Mouse (Mus musculus) midbrain, embryonic 12.5 days (tissue): Measurements from ENCODE around the gene Srp68. TPM values are rescaled to one million over a fixed set of nuclear protein-coding genes. Genes with fewer than 3 reads are reported as not detected.

ENCODE experiments used
- ATAC-seq: fragments of 200-750 bp; cut with Nextera tagmentation; 2 replicates; pipeline ENCODE4 v1.8.0; 2017; ENCODE audit warnings: low read depth, moderate TSS enrichment, moderate library complexity; ENCODE audit not compliant: low FRiP score
- H3K27ac ChIP-seq: fragments of 300-500 bp; sonication (generic); replicated peaks from 2 replicates; pipeline ENCODE4 v1.5.1; 2016; ENCODE audit warnings: mild to moderate bottlenecking
- H3K27me3 ChIP-seq: fragments of 300-500 bp; sonication (generic); 2 replicates; pipeline ENCODE4 v1.6.1; 2016; ENCODE audit warnings: mild to moderate bottlenecking
- H3K36me3 ChIP-seq: fragments of 300-500 bp; sonication (generic); 2 replicates; pipeline ENCODE4 v1.6.1; 2016
- H3K4me1 ChIP-seq: fragments of 300-500 bp; sonication (generic); 2 replicates; pipeline ENCODE4 v1.6.1; 2016
- H3K4me2 ChIP-seq: fragments of 300-500 bp; sonication (generic); replicated peaks from 2 replicates; pipeline ENCODE4 v1.6.1; 2016; ENCODE audit warnings: mild to moderate bottlenecking, moderate library complexity
- H3K4me3 ChIP-seq: fragments of 300-500 bp; sonication (generic); 2 replicates; pipeline ENCODE4 v1.5.1; 2016; ENCODE audit warnings: mild to moderate bottlenecking
- H3K9ac ChIP-seq: fragments of 300-500 bp; sonication (generic); replicated peaks from 2 replicates; pipeline ENCODE4 v1.6.1; 2016; ENCODE audit warnings: mild to moderate bottlenecking, moderate library complexity
- H3K9me3 ChIP-seq: fragments of 300-500 bp; sonication (generic); 2 replicates; pipeline ENCODE4 v1.6.1; 2016; ENCODE audit warnings: mild to moderate bottlenecking
- WGBS: fragments of 180-500 bp; shearing (Covaris S2); methylation state at CpG from one replicate; pipeline ENCODE4 v1.1.7; 2016; 5-methylcytosine and 5-hydroxymethylcytosine counted together
- polyA plus RNA-seq: library from polyadenylated mRNA; unstranded; fragments of >200 nt; fragmentation: Nextera tagmentation; extraction: Ambion mirVana; gene quantifications from 2 replicates; pipeline ENCODE4 v1.2.1, GENCODE M21; 2016

Gene Srp68
- polyA plus RNA-seq, 1 experiment from 2014 or later: 84.2 TPM

DNA sequence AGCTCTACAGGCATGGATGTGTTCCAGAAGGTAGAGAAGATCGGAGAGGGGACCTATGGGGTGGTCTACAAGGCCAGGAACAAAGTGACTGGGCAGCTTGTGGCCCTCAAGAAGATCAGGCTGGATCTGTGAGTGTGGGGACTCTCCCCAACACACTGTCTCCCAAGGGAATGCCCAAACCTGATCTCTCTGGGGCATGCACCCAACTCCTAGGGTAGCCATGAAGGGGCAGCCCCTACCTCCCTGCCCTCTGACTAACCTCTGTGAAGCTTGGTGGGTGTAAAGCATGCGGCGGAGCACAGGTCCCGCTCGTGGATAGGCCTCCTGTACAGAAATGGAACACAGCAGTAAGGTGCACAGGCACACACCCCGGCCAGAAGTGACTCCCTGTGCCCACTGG is 58.0 kb downstream of the Srp68 start:
- peaks cover 10% of the 10 kb centered on the region for H3K27me3 ChIP-seq
- H3K9me3 ChIP-seq: no peaks in the 10 kb centered on the region
- no peak for ATAC-seq
- peaks cover 16% of the 10 kb centered on the region for H3K4me1 ChIP-seq
- no peak overlapping the region for H3K9ac ChIP-seq
- WGBS: 95% methylated on average over 6 of the region's 6 CpGs
- no peaks in the 10 kb centered on the region for H3K36me3 ChIP-seq
- no peak overlapping the region for H3K4me3 ChIP-seq
- no peak overlapping the region for H3K27ac ChIP-seq
- no peak overlapping the region for H3K4me2 ChIP-seq

DNA sequence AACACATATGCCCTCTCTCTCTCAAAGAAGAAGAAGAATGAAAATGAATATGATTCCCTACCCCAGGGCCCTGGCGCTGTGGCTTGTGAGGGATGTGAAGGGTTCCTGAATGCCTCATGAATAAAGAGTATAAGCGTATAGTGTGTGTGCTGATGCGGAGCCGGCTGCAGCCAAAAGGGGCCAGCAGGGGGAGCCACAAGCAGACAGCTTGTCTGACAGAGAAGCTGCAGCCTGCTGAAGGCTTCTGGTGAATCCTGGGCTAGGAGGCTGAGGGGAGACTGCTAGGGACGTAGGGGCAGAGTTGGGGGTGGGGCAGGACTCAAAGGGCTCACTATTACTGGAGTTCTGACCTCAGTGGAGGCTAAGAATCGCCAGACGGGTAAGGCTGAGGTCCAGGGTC is 58.8 kb downstream of the Srp68 start:
- Histone ChIP-seq H3K27ac (no peak overlapping the region), H3K4me1 (peaks cover 16% of the 10 kb centered on the region; the same call in 1 of the 2 replicates), H3K9me3 (no peaks in the 10 kb centered on the region), H3K27me3 (peaks cover 2% of the 10 kb centered on the region), H3K36me3 (no peaks in the 10 kb centered on the region), H3K4me3 (no peak overlapping the region), H3K9ac (no peak overlapping the region), H3K4me2 (no peak overlapping the region)
- 81% methylated on average over 7 of the region's 7 CpGs for WGBS
- no peak for ATAC-seq

DNA sequence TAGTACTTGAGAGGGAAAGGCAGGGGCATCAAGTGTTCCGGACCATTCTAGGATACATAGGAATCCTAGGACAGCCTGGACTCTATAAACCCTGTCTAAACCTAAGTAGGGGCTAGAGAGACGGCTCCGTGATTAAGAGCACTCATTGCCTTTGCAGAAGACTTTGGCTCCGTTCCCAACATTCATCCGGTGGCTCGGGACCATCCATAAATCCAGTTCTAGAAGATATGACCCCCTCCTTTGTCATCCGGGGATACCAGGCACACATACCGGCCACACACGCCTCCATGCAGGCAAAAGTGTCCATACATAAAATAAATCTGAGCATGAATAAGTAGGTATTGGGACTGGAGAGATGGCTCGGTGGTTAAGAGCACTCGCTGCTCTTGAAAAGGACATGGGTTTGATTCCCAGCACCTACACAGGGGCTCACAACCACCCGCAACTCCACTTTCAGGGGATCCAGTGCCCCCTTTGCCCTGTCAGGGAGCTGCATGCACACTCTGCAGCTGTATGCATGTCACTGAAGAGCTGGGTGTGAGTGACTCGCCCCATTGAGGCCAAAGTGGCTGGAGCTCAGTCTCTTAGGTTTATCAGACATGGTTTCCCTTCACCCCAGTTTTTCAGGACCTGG is 60.0 kb downstream of the Srp68 start:
- H3K4me2 ChIP-seq: no peak overlapping the region
- no peaks in the 10 kb centered on the region for H3K36me3 ChIP-seq
- H3K4me1 ChIP-seq: 0 out of 2 replicates have a peak, but pooled peaks cover 7% of the 10 kb centered on the region
- no peak for ATAC-seq
- H3K9ac ChIP-seq: no peak overlapping the region
- no peak overlapping the region for H3K27ac ChIP-seq
- 93% methylated on average over 13 of the region's 13 CpGs for WGBS
- H3K4me3 ChIP-seq: no peak overlapping the region
- H3K9me3 ChIP-seq: no peaks in the 10 kb centered on the region
- H3K27me3 ChIP-seq: no peaks in the 10 kb centered on the region

DNA sequence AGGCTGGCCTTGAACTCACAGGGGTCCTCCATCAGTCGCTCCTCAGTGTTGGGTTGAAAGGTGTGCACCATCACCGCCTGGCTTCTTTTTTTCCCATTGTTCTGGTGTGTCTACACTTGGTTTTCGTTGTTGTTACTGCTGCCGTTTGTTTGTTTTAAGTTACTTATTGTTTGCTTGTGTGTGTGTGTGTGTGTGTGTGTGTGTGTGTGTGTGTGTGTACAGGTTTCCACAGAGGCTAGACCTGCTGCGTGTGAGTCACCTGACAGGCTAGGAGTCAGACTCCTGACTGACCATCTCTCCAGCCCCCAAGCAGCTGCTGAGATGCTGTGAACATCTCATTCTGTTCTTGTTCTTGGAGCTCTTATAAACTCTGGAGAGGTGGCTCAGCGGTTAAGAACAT is 61.2 kb downstream of the Srp68 start:
- Histone ChIP-seq H3K27me3 (no peaks in the 10 kb centered on the region), H3K4me1 (no peaks in the 10 kb centered on the region), H3K4me2 (no peak overlapping the region), H3K27ac (no peak overlapping the region), H3K9ac (no peak overlapping the region), H3K9me3 (no peaks in the 10 kb centered on the region), H3K36me3 (no peaks in the 10 kb centered on the region), H3K4me3 (no peak overlapping the region)
- WGBS: 90% methylated on average over 6 of the region's 6 CpGs
- no peak for ATAC-seq

DNA sequence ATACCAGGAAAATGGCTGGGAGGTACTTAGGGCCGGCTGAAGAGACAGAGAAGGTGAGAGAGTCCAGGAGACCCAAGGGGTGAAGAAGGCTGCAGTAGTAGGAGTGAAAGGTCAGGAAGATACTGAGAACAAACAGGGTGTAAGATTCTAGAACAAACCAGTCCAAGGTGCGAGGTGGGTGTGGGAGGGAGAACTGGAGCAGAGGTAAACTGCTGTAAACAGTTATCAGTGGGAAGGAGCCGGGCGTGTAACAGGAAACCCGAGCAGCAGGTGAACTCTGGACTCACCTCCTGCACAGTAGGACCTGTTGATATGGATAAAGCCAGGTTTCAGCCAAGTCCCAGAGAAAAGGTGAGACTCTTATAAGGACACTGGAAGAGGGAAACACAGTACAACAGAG is 63.3 kb downstream of the Srp68 start:
- no peak overlapping the region for H3K4me2 ChIP-seq
- no peaks in the 10 kb centered on the region for H3K27me3 ChIP-seq
- no peak for ATAC-seq
- no peak overlapping the region for H3K4me3 ChIP-seq
- WGBS: 76% methylated on average over 5 of the region's 5 CpGs
- peaks cover 15% of the 10 kb centered on the region for H3K36me3 ChIP-seq
- H3K9me3 ChIP-seq: no peaks in the 10 kb centered on the region
- H3K4me1 ChIP-seq: no peaks in the 10 kb centered on the region
- no peak overlapping the region for H3K27ac ChIP-seq
- no peak overlapping the region for H3K9ac ChIP-seq

DNA sequence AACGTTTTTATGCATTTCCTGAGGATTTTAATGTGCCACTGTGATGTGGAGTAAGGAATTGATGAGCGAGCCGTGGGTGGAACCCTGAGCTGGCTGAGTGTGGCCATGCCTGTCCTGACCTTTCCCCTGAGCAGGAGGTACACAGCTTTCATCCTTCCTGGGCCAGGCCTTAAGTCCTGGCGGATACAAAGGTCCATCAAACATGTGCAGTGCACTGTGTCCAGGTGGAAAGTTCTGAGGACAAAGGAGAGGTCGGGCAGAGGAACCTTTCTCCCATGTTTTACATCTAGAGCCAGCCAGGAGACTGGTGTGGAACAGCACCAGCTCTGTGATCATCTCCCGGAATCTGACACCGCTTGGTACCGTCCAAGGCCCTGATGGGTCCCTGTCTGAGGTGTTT is 64.8 kb downstream of the Srp68 start:
- 78% methylated on average over 8 of the region's 8 CpGs for WGBS
- Histone ChIP-seq H3K9ac (no peak overlapping the region), H3K27ac (no peak overlapping the region), H3K4me1 (no peaks in the 10 kb centered on the region), H3K27me3 (no peaks in the 10 kb centered on the region), H3K4me3 (no peak overlapping the region), H3K9me3 (no peaks in the 10 kb centered on the region), H3K4me2 (no peak overlapping the region), H3K36me3 (peaks cover 20% of the 10 kb centered on the region)
- no peak for ATAC-seq

DNA sequence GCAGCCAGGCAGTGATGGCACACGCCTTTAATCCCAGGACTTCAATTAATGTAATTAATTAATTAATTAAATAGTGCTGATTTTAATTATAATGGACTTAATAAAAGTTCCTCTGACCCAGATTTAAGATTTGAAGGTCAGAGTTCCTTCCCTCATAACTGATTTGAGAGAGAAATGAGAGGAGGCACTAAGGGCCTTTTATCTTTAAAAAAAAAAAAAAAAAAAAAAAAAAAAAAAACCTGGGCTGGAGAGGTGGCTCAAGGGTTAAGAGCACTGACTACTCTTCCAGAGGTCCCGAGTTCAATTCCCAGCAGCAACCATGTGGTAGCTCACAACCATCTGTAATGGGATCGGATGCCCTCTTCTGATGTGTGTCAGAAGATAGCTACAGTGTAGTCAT is 65.4 kb downstream of the Srp68 start:
- H3K4me1 ChIP-seq: no peaks in the 10 kb centered on the region
- WGBS: 78% methylated on average over 3 of the region's 3 CpGs
- ATAC-seq: no peak
- H3K4me2 ChIP-seq: no peak overlapping the region
- no peak overlapping the region for H3K4me3 ChIP-seq
- H3K9me3 ChIP-seq: no peaks in the 10 kb centered on the region
- H3K27me3 ChIP-seq: no peaks in the 10 kb centered on the region
- H3K27ac ChIP-seq: no peak overlapping the region
- peaks cover 20% of the 10 kb centered on the region for H3K36me3 ChIP-seq
- no peak overlapping the region for H3K9ac ChIP-seq

DNA sequence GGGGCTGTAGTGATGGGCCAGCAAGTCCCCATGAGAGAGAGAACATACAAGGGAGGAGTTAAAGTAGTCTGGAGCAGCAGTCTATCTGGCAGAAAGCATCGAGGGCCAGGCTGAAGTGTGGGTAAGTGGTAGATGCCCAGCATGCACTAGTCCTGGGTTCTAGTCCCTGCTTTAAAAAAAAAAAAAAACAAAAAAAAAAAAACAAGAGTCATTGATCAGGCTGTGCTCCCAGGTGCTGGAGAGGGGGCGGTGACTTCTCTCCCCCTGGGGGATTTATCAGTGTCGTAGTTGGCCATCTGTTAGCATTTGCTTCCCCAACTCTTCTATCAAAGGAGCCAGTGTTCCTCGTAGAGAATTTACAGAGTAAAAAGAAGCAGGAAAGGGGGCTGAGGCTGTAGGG is 67.3 kb downstream of the Srp68 start:
- H3K9ac ChIP-seq: no peak overlapping the region
- no peak overlapping the region for H3K27ac ChIP-seq
- no peaks in the 10 kb centered on the region for H3K9me3 ChIP-seq
- peaks cover 23% of the 10 kb centered on the region for H3K36me3 ChIP-seq
- no peaks in the 10 kb centered on the region for H3K27me3 ChIP-seq
- ATAC-seq: no peak
- no peaks in the 10 kb centered on the region for H3K4me1 ChIP-seq
- 83% methylated on average over 4 of the region's 4 CpGs for WGBS
- no peak overlapping the region for H3K4me3 ChIP-seq
- no peak overlapping the region for H3K4me2 ChIP-seq

DNA sequence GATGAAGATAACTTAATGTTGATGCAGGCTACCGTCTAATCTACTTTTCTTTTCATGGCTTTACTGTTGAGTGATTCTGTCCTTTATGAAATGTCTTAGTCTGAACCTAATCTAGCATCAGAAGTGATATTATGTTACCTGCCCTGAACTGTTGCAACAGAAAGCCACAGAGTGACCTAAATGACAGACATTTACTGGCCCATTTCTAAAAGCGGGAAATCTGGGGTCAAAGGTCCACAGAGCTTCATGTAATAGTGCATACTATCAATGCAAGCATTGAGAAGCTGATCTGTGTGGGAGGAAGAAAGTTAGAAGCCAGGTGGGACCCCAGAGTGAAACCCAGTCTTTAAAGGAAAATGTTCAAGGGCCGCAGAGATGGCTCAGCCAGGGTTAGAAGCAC is 70.9 kb downstream of the Srp68 start:
- H3K4me2 ChIP-seq: no peak overlapping the region
- no peaks in the 10 kb centered on the region for H3K27me3 ChIP-seq
- no peak for ATAC-seq
- H3K36me3 ChIP-seq: peaks cover 23% of the 10 kb centered on the region
- H3K9me3 ChIP-seq: no peaks in the 10 kb centered on the region
- no peak overlapping the region for H3K27ac ChIP-seq
- 93% methylated on average over 3 of the region's 3 CpGs for WGBS
- H3K4me1 ChIP-seq: peaks cover 5% of the 10 kb centered on the region
- no peak overlapping the region for H3K9ac ChIP-seq
- H3K4me3 ChIP-seq: no peak overlapping the region

DNA sequence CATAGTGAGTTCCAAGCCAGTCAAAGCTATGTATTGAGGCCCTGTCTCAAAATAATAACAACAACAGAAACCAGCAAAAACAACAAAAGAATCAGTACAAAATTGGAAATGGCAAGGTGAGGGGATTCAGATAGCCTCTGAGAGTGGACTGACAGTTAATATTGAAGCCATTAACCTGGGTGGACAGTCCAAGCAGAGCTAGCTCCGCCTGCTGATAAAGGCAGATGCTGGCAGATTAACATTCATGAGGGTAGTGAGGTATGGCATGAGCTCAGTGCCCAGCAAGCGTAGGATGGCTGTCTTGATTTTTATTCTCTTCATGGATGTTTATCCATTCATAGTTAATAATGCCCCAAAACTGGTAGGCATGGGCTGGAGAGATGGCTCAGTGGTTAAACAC is 72.9 kb downstream of the Srp68 start:
- no peak overlapping the region for H3K4me2 ChIP-seq
- peaks cover 19% of the 10 kb centered on the region for H3K36me3 ChIP-seq
- no peak overlapping the region for H3K9ac ChIP-seq
- H3K9me3 ChIP-seq: no peaks in the 10 kb centered on the region
- no peaks in the 10 kb centered on the region for H3K27me3 ChIP-seq
- H3K27ac ChIP-seq: no peak overlapping the region
- peaks cover 13% of the 10 kb centered on the region for H3K4me1 ChIP-seq
- H3K4me3 ChIP-seq: no peak overlapping the region
- ATAC-seq: no peak
- 86% methylated on average over 2 of the region's 2 CpGs for WGBS

DNA sequence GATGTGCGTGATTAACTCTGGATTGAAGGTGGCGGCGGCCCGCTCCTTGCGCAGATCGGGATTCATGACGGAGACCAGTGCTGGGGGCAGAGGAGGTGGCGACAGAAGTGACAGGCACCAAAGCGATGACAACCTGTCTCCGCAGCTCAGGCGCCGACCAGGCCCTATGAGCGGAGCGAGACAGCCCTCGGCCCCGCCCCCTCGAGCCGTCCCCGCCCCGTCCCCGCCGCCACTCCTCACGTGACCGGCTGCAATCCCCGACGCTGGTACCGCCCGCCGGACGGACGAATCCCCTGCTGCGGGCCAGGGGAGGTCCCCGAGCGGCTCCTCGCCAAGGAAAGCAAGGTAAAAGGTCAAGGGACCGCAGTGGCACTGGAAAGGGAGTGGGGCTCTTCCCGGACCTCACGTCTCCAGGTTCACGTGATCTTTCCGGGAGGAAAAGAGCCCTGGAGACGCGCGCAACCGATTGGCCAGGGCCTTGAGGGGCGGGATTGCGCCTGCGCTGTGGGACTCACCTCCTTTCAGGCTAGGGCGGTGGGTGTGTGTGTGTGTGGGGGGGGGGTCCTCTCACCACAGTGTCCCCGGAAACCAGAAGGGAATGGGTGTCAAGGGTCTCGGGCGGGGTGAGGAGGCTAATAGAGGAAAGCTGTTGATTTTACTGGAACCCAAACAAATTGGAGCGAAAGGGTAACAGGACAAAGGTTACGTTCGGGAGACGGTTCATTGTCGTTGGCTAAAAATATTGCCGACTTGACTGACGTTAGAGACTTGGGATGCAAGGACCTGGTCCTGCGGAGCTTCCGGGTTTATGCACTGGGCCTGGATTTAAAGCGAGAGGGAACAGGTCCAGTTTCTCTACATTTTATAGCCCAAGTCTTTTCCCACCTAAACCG is 75.1 kb downstream of the Srp68 start, which contains the start of the genes Ten1 and Acox1:
Gene Ten1 (plus strand): TSS at position 217 of the 893 bp plus-strand sequence.
Gene Acox1 (minus strand): TSS at position 407 of the 893 bp plus-strand sequence.
- H3K36me3 ChIP-seq: peaks cover 11% of the 10 kb centered on the region; the same call in 1 of the 2 replicates
- H3K4me2 ChIP-seq: peak within 1 kb of the TSS; percentile 78
- no peaks in the 10 kb centered on the region for H3K27me3 ChIP-seq
- under 1% methylated on average over 62 of the region's 62 CpGs for WGBS
- peak within 1 kb of the TSS; percentile 94 for H3K27ac ChIP-seq
- peak; percentile 99 for ATAC-seq
- peak within 1 kb of the TSS; percentile 71 for H3K9ac ChIP-seq
- no peaks in the 10 kb centered on the region for H3K9me3 ChIP-seq
- peaks cover 13% of the 10 kb centered on the region for H3K4me1 ChIP-seq
- peak within 1 kb of the TSS; percentile 63 for H3K4me3 ChIP-seq

DNA sequence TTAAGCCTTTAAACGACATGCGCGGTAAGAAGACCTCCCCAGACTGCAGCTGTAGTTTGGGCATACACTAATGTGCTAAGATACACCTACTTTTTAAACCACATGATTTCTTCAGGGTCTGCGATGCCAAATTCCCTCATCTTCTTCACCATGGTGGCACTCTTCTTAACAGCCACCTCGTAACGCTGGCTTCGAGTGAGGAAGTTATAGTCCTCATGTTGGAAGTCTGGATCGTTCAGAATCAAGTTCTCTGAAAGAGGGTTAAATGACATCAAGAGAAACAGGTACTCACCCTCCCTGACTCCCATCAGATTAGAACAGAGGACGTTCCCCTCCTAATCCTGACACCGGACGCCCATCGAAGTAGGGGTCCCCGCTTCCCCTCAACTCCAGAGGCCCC is 75.9 kb downstream of the Srp68 start:
- ATAC-seq: peak; percentile 7; the same call in 1 of the 2 replicates
- 27% methylated on average over 13 of the region's 13 CpGs for WGBS
- peak overlapping the region; percentile 78 for H3K4me2 ChIP-seq
- no peaks in the 10 kb centered on the region for H3K27me3 ChIP-seq
- H3K9me3 ChIP-seq: no peaks in the 10 kb centered on the region
- H3K27ac ChIP-seq: peak overlapping the region; percentile 94
- peaks cover 13% of the 10 kb centered on the region for H3K4me1 ChIP-seq
- peaks cover 11% of the 10 kb centered on the region; the same call in 1 of the 2 replicates for H3K36me3 ChIP-seq
- peak overlapping the region; percentile 71 for H3K9ac ChIP-seq
- peak overlapping the region; percentile 63 for H3K4me3 ChIP-seq
